Mouse (Mus musculus): ENCODE measurements at regions not wholly inside any gene's neighbourhood (a gene's known extent, or its start where the extent isn't known, plus 50 kb on each side); places are given as distances from the start of the nearest gene placed in this dataset.

- Histone ChIP-seq H3K4me2 (ENCODE audit: insufficient read depth, low read depth, poor library complexity, severe bottlenecking) (no peak overlapping the region), H3K27me3 (replicated peaks) (no peaks in the 10 kb centered on the region), H3K9ac (ENCODE audit: insufficient read depth, low read depth) (no peak overlapping the region), H3K79me2 (replicated peaks; ENCODE audit: control insufficient read depth, extremely low read depth, insufficient read depth, poor library complexity, severe bottlenecking) (no peaks in the 10 kb centered on the region), H3K4me1 (ENCODE audit: control insufficient read depth in 1 of 2, insufficient read depth in 2 of 2) (peaks cover 3 to 6% of the 10 kb centered on the region in 2 experiments; a peak in 1 of 4 replicates), H3K27ac (ENCODE audit: insufficient read depth, low read depth) (no peak overlapping the region), H3K4me3 (replicated peaks in 1 of 3; ENCODE audit: low read depth in 2 of 3, low read length in 2 of 3, poor library complexity in 1 of 3) (no peak overlapping the region), H3K36me3 (replicated peaks in 1 of 2; ENCODE audit: control insufficient read depth in 1 of 2, insufficient read depth in 1 of 2, low read length in 1 of 2) (no peaks in the 10 kb centered on the region), H3K9me3 (replicated peaks; ENCODE audit: low read length) (no peaks in the 10 kb centered on the region)
- in situ Hi-C loops (cut with MboI; ENCODE audit: low pct_ligation_motif_present, low pct_unique_long_range_greater_than_20kb, low sequenced_read_pairs) = loop anchor here (25.0 kb wide), 1 partner anchor 473 kb away; the partner anchor contains the start of gene Spryd7
- TF ChIP-seq KAT2A (IDR thresholded peaks at IDR 0.05; ENCODE audit: insufficient replicate concordance, low read length) = no peak
- TF ChIP-seq SMC3 (IDR thresholded peaks at IDR 0.05; ENCODE audit: low read depth, low read length) = no peak
- no peak for TF ChIP-seq TCF12 (IDR thresholded peaks at IDR 0.05; ENCODE audit: low read depth, low read length)
- no peak for TF ChIP-seq ZKSCAN1 (IDR thresholded peaks at IDR 0.05; ENCODE audit: borderline replicate concordance, low read depth, low read length)
- TF ChIP-seq ZC3H11A (IDR thresholded peaks at IDR 0.05; ENCODE audit: low read depth, low read length) = no peak
- no peak for DNase-seq (ENCODE audit: extremely low read depth)
- dilution Hi-C loops (cut with MboI; ENCODE audit: extremely low pct_ligation_motif_present, extremely low pct_unique_long_range_greater_than_20kb, low sequenced_read_pairs) = no loop called here
Observed at GRCm38 (mm10) chr14:62035416-62035815, 257.0 kb upstream of the Rnaseh2b start.

- Histone ChIP-seq H3K4me1 (ENCODE audit: control insufficient read depth in 1 of 2, insufficient read depth in 2 of 2) (peaks cover 3 to 6% of the 10 kb centered on the region in 2 experiments; a peak in 1 of 4 replicates), H3K4me3 (replicated peaks in 1 of 3; ENCODE audit: low read depth in 2 of 3, low read length in 2 of 3, poor library complexity in 1 of 3) (no peak overlapping the region), H3K9ac (ENCODE audit: insufficient read depth, low read depth) (no peak overlapping the region), H3K27ac (ENCODE audit: insufficient read depth, low read depth) (no peak overlapping the region), H3K27me3 (replicated peaks) (no peaks in the 10 kb centered on the region), H3K4me2 (ENCODE audit: insufficient read depth, low read depth, poor library complexity, severe bottlenecking) (no peak overlapping the region), H3K9me3 (replicated peaks; ENCODE audit: low read length) (no peaks in the 10 kb centered on the region), H3K79me2 (replicated peaks; ENCODE audit: control insufficient read depth, extremely low read depth, insufficient read depth, poor library complexity, severe bottlenecking) (no peaks in the 10 kb centered on the region), H3K36me3 (replicated peaks in 1 of 2; ENCODE audit: control insufficient read depth in 1 of 2, insufficient read depth in 1 of 2, low read length in 1 of 2) (no peaks in the 10 kb centered on the region)
- TF ChIP-seq MYC (IDR thresholded peaks at IDR 0.05; ENCODE audit: low read depth, low read length) (no peak), CTCF (conservative IDR thresholded peaks at IDR 0.05 in 1 of 2, IDR thresholded peaks at IDR 0.05 in 1 of 2; ENCODE audit: low read depth in 2 of 2, low read length in 2 of 2) (no peak), ELF1 (IDR thresholded peaks at IDR 0.05; ENCODE audit: low read depth, low read length) (no peak), JUN (IDR thresholded peaks at IDR 0.05; ENCODE audit: insufficient read depth, low read depth, low read length) (no peak), TCF12 (IDR thresholded peaks at IDR 0.05; ENCODE audit: low read depth, low read length) (no peak), ETS1 (conservative IDR thresholded peaks at IDR 0.05; ENCODE audit: low read depth, low read length) (no peak), MEF2A (IDR thresholded peaks at IDR 0.05; ENCODE audit: borderline replicate concordance, low read depth, low read length) (no peak), IRF4 (IDR thresholded peaks at IDR 0.05; ENCODE audit: low read depth, low read length) (no peak), E2F4 (IDR thresholded peaks at IDR 0.05; ENCODE audit: insufficient replicate concordance, low read depth, low read length) (no peak), HCFC1 (IDR thresholded peaks at IDR 0.05; ENCODE audit: low read depth, low read length) (no peak), CHD1 (IDR thresholded peaks at IDR 0.05; ENCODE audit: low read depth, low read length) (no peak), GABPA (IDR thresholded peaks at IDR 0.05; ENCODE audit: insufficient replicate concordance, low read depth, low read length) (no peak), UBTF (IDR thresholded peaks at IDR 0.05; ENCODE audit: low read depth, low read length) (no peak), POLR2AphosphoS2 (IDR thresholded peaks at IDR 0.05; ENCODE audit: low read depth, low read length) (no peak), TBP (conservative IDR thresholded peaks at IDR 0.05; ENCODE audit: low read depth, low read length) (no peak), RAD21 (IDR thresholded peaks at IDR 0.05; ENCODE audit: low read depth, low read length) (no peak), ZC3H11A (IDR thresholded peaks at IDR 0.05; ENCODE audit: low read depth, low read length) (no peak), SMC3 (IDR thresholded peaks at IDR 0.05; ENCODE audit: low read depth, low read length) (no peak), ZKSCAN1 (IDR thresholded peaks at IDR 0.05; ENCODE audit: borderline replicate concordance, low read depth, low read length) (no peak)
- no peak for DNase-seq (ENCODE audit: extremely low read depth)
- dilution Hi-C loops (cut with MboI; ENCODE audit: extremely low pct_ligation_motif_present, extremely low pct_unique_long_range_greater_than_20kb, low sequenced_read_pairs) (no loop called here), in situ Hi-C loops (cut with MboI; ENCODE audit: low pct_ligation_motif_present, low pct_unique_long_range_greater_than_20kb, low sequenced_read_pairs) (loop anchor here (25.0 kb wide), 1 partner anchor 475 kb away; the partner anchor contains the start of gene Spryd7)
Observed at GRCm38 (mm10) chr14:62037514-62037913, 254.9 kb upstream of the Rnaseh2b start.

Data from CH12.LX (cell line).